Mouse (Mus musculus): ENCODE data around the gene Rassf3.

Gene Rassf3

GRCm38 (mm10) chr10:121429981-121430682 is 46.0 kb downstream of the Rassf3 start:
- no peak for DNase-seq (ENCODE audit: low spot score in 2 of 2)

- no peak for DNase-seq (ENCODE audit: low spot score in 2 of 2)
Observed at GRCm38 (mm10) chr10:121429581-121429980, 46.6 kb downstream of the Rassf3 start.

GRCm38 (mm10) chr10:121429089-121429488 is 47.1 kb downstream of the Rassf3 start:
- DNase-seq (ENCODE audit: low spot score in 2 of 2) = no peak

GRCm38 (mm10) chr10:121428011-121428711 is 48.0 kb downstream of the Rassf3 start:
- peak in 1 of 2 experiments; percentile 32 for DNase-seq (ENCODE audit: low spot score in 2 of 2)

- no peak for DNase-seq (ENCODE audit: low spot score in 2 of 2)
Observed at GRCm38 (mm10) chr10:121427136-121427535, 49.0 kb downstream of the Rassf3 start.

- no peak for DNase-seq (ENCODE audit: low spot score in 2 of 2)
Observed at GRCm38 (mm10) chr10:121426458-121427070, 49.6 kb downstream of the Rassf3 start.

GRCm38 (mm10) chr10:121425506-121426025 is 50.6 kb downstream of the Rassf3 start:
- DNase-seq (ENCODE audit: low spot score in 2 of 2) = no peak

GRCm38 (mm10) chr10:121425079-121425478 is 51.1 kb downstream of the Rassf3 start:
- no peak for DNase-seq (ENCODE audit: low spot score in 2 of 2)

GRCm38 (mm10) chr10:121424455-121424854 is 51.7 kb downstream of the Rassf3 start:
- DNase-seq (ENCODE audit: low spot score in 2 of 2) = no peak

GRCm38 (mm10) chr10:121423541-121424349 is 52.4 kb downstream of the Rassf3 start:
- DNase-seq (ENCODE audit: low spot score in 2 of 2) = no peak

- no peak for DNase-seq (ENCODE audit: low spot score in 2 of 2)
Observed at GRCm38 (mm10) chr10:121422294-121422693, 53.9 kb downstream of the Rassf3 start.

- no peak for DNase-seq (ENCODE audit: low spot score in 2 of 2)
Observed at GRCm38 (mm10) chr10:121421657-121422290, 54.4 kb downstream of the Rassf3 start.

- no peak for DNase-seq (ENCODE audit: low spot score in 2 of 2)
Observed at GRCm38 (mm10) chr10:121421023-121421422, 55.1 kb downstream of the Rassf3 start.

GRCm38 (mm10) chr10:121419640-121420470 is 56.3 kb downstream of the Rassf3 start:
- no peak for DNase-seq (ENCODE audit: low spot score in 2 of 2)

- DNase-seq (ENCODE audit: low spot score in 2 of 2) = no peak
Observed at GRCm38 (mm10) chr10:121418835-121419234, 57.3 kb downstream of the Rassf3 start.

GRCm38 (mm10) chr10:121414127-121414526 is 62.0 kb downstream of the Rassf3 start:
- no peak for DNase-seq (ENCODE audit: low spot score in 2 of 2)

GRCm38 (mm10) chr10:121412824-121413223 is 63.3 kb downstream of the Rassf3 start:
- DNase-seq (ENCODE audit: low spot score in 2 of 2) = no peak

GRCm38 (mm10) chr10:121411721-121412455 is 64.3 kb downstream of the Rassf3 start:
- DNase-seq (ENCODE audit: low spot score in 2 of 2) = no peak

GRCm38 (mm10) chr10:121409717-121410116 is 66.4 kb downstream of the Rassf3 start:
- DNase-seq (ENCODE audit: low spot score in 2 of 2) = no peak

GRCm38 (mm10) chr10:121403946-121404345 is 72.2 kb downstream of the Rassf3 start:
- no peak for DNase-seq (ENCODE audit: low spot score in 2 of 2)

Data from frontal cortex, postnatal 14 days (tissue).